Mouse (Mus musculus) gastrocnemius, adult 2 months (tissue): Measurements from ENCODE around the gene Syne2. TPM values are rescaled to one million over a fixed set of nuclear protein-coding genes. Genes with fewer than 3 reads are reported as not detected.
A peak's percentile ranks its signal among the peaks of the same experiment; 100 is the strongest.

Source experiments
- DNase-seq: peaks from one replicate; pipeline ENCODE4 v3.0.0; 2022
- H3K27ac ChIP-seq: fragments of 200-600 bp; 2 replicates; pipeline ENCODE4 v1.8.1; 2022; ENCODE audit warnings: mild to moderate bottlenecking
- H3K4me3 ChIP-seq: fragments of 200-600 bp; 2 replicates; pipeline ENCODE4 v1.8.1; 2022; ENCODE audit warnings: mild to moderate bottlenecking, moderate library complexity
- CTCF ChIP-seq: fragments of 200-600 bp; IDR thresholded peaks from 2 replicates; pipeline ENCODE4 v1.8.1; 2022; ENCODE audit warnings: antibody characterized with exemption, mild to moderate bottlenecking, moderate library complexity
- intact Hi-C: fragments of 180-260 bp; cut with DNase I; formaldehyde crosslinking; loops from one replicate; pipeline ENCODE4 v1.15.1; 2025
- total RNA-seq, 2 experiments: library from RNA; stranded (reverse); gene quantifications; 2 replicates each; pipeline ENCODE4 v1.2.3; 2021

Syne2 gene
- total RNA-seq, 2 experiments from 2014 or later: 15.0 to 15.5 TPM

DNA sequence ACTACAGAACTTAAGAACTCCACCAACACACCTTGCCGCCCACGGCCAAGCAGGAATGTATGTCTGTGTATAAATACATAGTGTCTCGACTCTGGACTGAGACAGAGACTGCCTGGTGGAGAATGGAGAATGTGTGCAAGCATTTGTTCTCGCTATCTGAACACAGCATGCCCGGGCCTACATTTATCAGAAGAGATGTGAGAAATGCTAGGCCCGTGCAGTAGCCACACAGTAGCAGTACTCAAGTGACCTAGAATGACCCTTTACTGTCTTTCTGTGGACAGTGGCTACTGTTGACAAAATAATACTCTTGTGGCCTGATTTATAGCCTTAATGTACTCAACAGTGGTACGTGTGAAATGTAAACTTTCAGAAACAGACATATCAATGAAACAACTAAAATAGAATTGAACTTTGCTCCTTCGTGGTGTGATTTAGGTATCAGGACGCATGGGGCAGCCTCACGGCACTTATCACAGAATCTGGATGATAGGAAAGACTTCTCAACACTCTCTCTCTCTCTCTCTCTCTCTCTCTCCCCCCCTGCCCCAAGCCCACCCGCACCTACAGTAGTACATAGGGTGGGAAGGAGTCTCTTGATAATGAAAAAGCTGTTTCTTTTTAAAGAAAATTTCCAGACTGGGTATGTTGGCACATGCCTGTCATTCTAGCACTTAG lies 275.0 kb downstream of the Syne2 start:
- Histone ChIP-seq H3K4me3 (no peak overlapping the region), H3K27ac (no peak overlapping the region)
- TF ChIP-seq CTCF: no peak
- no peak for DNase-seq
- intact Hi-C loops: no loop called here

GRCm38 (mm10) chr12:76093613-76094588 lies 276.0 kb downstream of the Syne2 start:
- Histone ChIP-seq H3K4me3 (no peak overlapping the region), H3K27ac (no peak overlapping the region)
- DNase-seq: no peak
- intact Hi-C loops: no loop called here
- TF ChIP-seq CTCF: no peak

- no peak for DNase-seq
- Histone ChIP-seq H3K27ac (no peak overlapping the region), H3K4me3 (no peak overlapping the region)
- intact Hi-C loops: no loop called here
- TF ChIP-seq CTCF: no peak
Measured at GRCm38 (mm10) chr12:76095117-76096035, 277.4 kb downstream of the Syne2 start.

- intact Hi-C loops: no loop called here
- DNase-seq: no peak
- no peak for TF ChIP-seq CTCF
- peak overlapping the region; percentile 95; the same call in 1 of the 2 replicates for H3K27ac ChIP-seq
- H3K4me3 ChIP-seq: no peak overlapping the region
Measured at GRCm38 (mm10) chr12:76102621-76103020, 284.7 kb downstream of the Syne2 start.

DNA sequence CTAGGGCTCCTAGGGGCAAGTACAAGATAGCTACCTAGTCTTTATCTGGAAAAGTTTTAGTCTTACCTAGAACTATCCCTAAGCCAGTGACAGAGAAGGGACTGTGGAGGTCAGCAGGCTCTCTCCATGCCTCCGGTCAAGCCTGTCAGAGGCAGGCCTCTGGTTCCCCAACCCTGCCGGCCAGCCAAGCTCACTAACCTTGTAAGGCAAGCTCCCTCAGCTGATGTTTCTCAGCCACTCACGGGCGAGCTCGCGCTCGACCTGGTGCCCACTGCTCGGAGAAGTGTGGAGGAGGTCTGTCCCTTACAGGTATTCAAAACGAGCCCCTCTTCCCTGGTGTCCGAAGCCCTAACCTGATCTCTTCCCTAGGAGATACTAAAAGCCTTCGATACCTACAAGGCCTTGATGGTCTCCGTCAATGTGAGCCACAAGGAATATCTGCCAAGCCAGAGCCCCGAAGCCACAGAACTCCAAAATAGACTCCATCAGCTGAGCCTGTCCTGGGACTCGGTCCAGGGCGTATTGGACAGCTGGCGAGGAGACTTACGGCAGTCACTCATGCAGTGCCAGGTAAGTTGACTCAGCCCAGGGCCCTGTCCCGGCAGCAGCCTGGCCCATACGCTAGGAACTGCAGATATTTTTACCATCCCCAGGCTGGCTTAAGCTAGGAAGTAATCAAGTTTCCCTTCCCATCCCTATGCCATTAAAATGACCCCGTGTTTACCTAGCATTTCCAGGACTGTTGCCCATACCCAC lies 286.8 kb downstream of the Syne2 start:
- peak overlapping the region; percentile 71 for H3K4me3 ChIP-seq
- H3K27ac ChIP-seq: peak overlapping the region; percentile 95
- intact Hi-C loops: no loop called here
- peak; percentile 95 for DNase-seq
- no peak for TF ChIP-seq CTCF

DNA sequence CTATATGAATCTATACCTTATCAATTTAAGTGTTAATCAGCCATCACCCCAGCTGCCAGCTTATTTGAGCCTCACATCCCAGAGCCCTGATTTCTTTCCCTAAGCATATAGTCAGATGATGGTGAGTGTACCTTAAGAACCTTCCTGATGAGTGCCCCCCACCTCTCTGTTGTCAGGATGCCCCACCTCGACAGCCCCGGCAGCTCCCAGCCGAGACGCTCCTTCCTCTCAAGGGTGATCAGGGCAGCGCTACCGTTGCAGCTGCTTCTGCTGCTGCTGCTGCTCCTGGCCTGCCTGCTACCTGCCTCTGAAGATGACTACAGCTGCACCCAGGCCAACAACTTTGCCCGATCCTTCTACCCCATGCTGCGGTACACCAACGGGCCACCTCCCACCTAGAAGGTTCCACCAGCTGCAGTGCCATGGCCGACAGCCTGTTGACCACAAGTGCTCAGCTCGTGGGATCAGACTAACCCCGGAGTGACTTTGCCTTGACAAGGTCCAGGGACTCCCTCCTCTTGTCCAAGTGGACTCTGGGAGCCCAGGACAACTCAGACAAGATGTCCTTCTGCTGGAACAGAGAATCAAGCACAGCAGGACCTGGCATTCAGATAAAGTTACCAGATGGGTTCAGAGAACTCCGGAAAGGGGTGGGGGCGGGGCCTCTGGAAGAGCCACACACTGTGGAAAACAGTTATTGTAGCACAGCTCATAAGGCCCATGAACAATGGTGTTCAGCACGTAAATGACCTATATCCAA lies 291.9 kb downstream of the Syne2 start:
- TF ChIP-seq CTCF: no peak
- no peak overlapping the region for H3K4me3 ChIP-seq
- intact Hi-C loops: no loop called here

DNA sequence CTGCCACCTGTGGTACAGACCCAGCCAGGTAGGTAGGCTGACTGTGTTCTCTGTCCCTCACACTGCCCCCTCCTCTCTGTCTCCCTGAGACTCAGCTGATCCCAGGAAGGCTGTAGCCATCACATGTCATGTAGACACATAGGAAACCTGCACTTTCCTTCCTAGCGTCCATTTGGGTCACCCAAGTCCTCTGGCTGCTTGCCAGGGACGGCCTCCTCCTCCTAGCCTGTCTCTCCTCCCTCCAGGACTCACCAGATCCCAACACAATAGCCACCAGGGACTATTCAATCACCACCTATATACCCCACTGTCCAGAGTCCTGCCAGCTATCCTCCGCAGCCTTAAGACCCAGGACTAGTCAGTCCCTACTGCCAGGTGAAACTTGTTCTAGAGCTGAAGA lies 293.1 kb downstream of the Syne2 start:
- H3K4me3 ChIP-seq: no peak overlapping the region
- no peak for DNase-seq
- H3K27ac ChIP-seq: no peak overlapping the region
- no peak for TF ChIP-seq CTCF
- intact Hi-C loops: no loop called here

More for the DNA sequence above, 291.9 kb downstream of the Syne2 start:
- H3K27ac ChIP-seq: no peak overlapping the region
- no peak for DNase-seq

- TF ChIP-seq CTCF: no peak
- no peak overlapping the region for H3K27ac ChIP-seq
- H3K4me3 ChIP-seq: no peak overlapping the region
- intact Hi-C loops: no loop called here
- DNase-seq: no peak
Measured at GRCm38 (mm10) chr12:76116577-76116976, 298.6 kb downstream of the Syne2 start.

DNA sequence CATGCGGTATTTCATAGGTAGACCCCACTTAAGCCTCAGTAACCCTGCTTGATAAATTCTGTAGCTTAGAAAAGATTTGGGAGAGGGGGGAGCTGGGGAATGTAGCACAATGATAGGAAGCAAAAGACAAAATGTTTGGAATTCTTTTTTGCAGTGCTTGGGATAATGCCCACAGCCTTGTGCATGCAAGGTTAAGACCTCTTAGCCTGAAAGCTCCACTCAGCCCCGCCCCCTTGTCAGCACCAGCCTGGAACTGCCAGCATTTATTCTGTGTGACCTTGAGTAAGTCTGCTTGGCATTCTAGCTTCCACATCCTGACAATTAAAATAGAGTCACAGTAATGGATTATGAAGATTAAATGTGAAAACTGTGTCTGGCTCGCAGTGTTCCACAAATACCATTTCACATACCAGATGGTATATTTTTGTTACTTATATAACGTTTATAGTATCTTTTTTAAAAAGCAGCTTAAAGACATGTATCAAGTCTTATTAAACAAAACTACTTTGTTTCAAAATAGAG lies 299.8 kb downstream of the Syne2 start:
- no peak for DNase-seq
- no peak for TF ChIP-seq CTCF
- intact Hi-C loops: no loop called here
- Histone ChIP-seq H3K27ac (no peak overlapping the region), H3K4me3 (no peak overlapping the region)

GRCm38 (mm10) chr12:76123223-76123622 lies 305.3 kb downstream of the Syne2 start:
- H3K4me3 ChIP-seq: no peak overlapping the region
- TF ChIP-seq CTCF: no peak
- no peak overlapping the region for H3K27ac ChIP-seq
- no peak for DNase-seq
- intact Hi-C loops: no loop called here

DNA sequence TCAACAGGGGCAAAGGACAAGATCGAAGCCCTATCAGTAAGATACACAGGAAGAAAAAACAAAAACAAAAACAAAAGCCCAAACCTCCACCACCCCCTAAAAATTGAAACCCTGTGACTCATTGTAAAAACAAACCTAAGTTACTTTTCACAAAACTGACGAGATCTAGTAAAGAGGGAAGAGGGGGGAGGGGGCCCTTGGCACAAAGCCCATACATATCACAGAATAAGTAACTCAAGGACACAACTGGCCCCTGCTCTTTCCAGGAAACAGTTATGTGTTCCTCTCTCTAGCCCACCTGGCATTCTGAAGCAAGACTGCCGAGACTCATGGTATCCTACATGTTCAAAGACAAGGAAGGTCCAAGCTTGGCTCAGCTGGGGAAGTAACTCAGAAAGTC lies 310.4 kb downstream of the Syne2 start:
- DNase-seq: no peak
- no peak for TF ChIP-seq CTCF
- intact Hi-C loops: no loop called here
- no peak overlapping the region for H3K4me3 ChIP-seq
- peak overlapping the region; percentile 63 for H3K27ac ChIP-seq
